Mouse (Mus musculus) CD4-positive helper T cell, adult 2 months (primary cell): ENCODE results near the gene Gm26620.

Experiments
- DNase-seq: peaks from one replicate; pipeline ENCODE4 v3.0.0-alpha.2; 2012; ENCODE audit warnings: low read depth, missing footprints, low spot score

Gene Gm26620

GRCm38 (mm10) chr1:170868905-170869283 is 16.0 kb upstream of the Gm26620 start:
- DNase-seq: no peak

- DNase-seq: no peak
Observed at GRCm38 (mm10) chr1:170871402-170871801, 13.5 kb upstream of the Gm26620 start.

GRCm38 (mm10) chr1:170871961-170872360 is 12.9 kb upstream of the Gm26620 start:
- no peak for DNase-seq

GRCm38 (mm10) chr1:170875676-170876075 is 9.2 kb upstream of the Gm26620 start:
- no peak for DNase-seq

GRCm38 (mm10) chr1:170876906-170877305 is 8.0 kb upstream of the Gm26620 start:
- no peak for DNase-seq

- DNase-seq: no peak
Observed at GRCm38 (mm10) chr1:170882915-170883485, 1.9 kb upstream of the Gm26620 start.

GRCm38 (mm10) chr1:170884390-170884789 is 475 bp upstream of the Gm26620 start:
- no peak for DNase-seq

GRCm38 (mm10) chr1:170886044-170886458 is 1.2 kb downstream of the Gm26620 start:
- no peak for DNase-seq

- DNase-seq: no peak
Observed at GRCm38 (mm10) chr1:170889310-170889709, 4.4 kb downstream of the Gm26620 start.

- no peak for DNase-seq
Observed at GRCm38 (mm10) chr1:170891646-170892045, 6.8 kb downstream of the Gm26620 start.

- DNase-seq: no peak
Observed at GRCm38 (mm10) chr1:170892279-170892678, 7.4 kb downstream of the Gm26620 start.

- peak; percentile 61 for DNase-seq
Observed at GRCm38 (mm10) chr1:170894603-170895602, 10.0 kb downstream of the Gm26620 start.

- DNase-seq: no peak
Observed at GRCm38 (mm10) chr1:170896651-170897281, 11.9 kb downstream of the Gm26620 start.

- no peak for DNase-seq
Observed at GRCm38 (mm10) chr1:170898413-170899075, 13.7 kb downstream of the Gm26620 start.

- peak; percentile 68 for DNase-seq
Observed at GRCm38 (mm10) chr1:170900799-170901467, 16.1 kb downstream of the Gm26620 start.

GRCm38 (mm10) chr1:170901536-170902238 is 16.8 kb downstream of the Gm26620 start:
- DNase-seq: peak; percentile 76

- no peak for DNase-seq
Observed at GRCm38 (mm10) chr1:170903485-170903884, 18.6 kb downstream of the Gm26620 start.

GRCm38 (mm10) chr1:170907111-170907455 is 22.2 kb downstream of the Gm26620 start:
- DNase-seq: no peak

- DNase-seq: no peak
Observed at GRCm38 (mm10) chr1:170907456-170908191, 22.8 kb downstream of the Gm26620 start.

GRCm38 (mm10) chr1:170908341-170908740 is 23.5 kb downstream of the Gm26620 start:
- no peak for DNase-seq
